Mouse (Mus musculus) CH12.LX (cell line): ENCODE results near the gene Ces2h. TPM values are rescaled to one million over a fixed set of nuclear protein-coding genes. Genes with fewer than 3 reads are reported as not detected.

Experiments used
- DNase-seq: peaks from one replicate; pipeline ENCODE4 v3.0.0-alpha.2; 2013; ENCODE audit errors: extremely low read depth
- H3K27ac ChIP-seq: 2 replicates; pipeline ENCODE4 v1.5.1; 2012; ENCODE audit warnings: low read depth, mild to moderate bottlenecking, control low read depth, moderate library complexity; ENCODE audit not compliant: insufficient read depth
- H3K27me3 ChIP-seq: replicated peaks from 2 replicates; pipeline ENCODE3; 2012; ENCODE audit warnings: inconsistent platforms
- H3K36me3 ChIP-seq, 2 experiments: replicated peaks in 1 of 2; 2 replicates each; pipeline versions ENCODE3 to v1.6.1; 2012; ENCODE audit warnings: inconsistent platforms in 1 of 2, low read length in 1 of 2, mild to moderate bottlenecking in 1 of 2, mixed read lengths in 1 of 2, moderate library complexity in 1 of 2; ENCODE audit not compliant: control insufficient read depth in 1 of 2, insufficient read depth in 1 of 2
- H3K4me1 ChIP-seq, 2 experiments: 2 replicates each; pipeline ENCODE4 v1.6.1; 2012; ENCODE audit warnings: inconsistent platforms in 1 of 2, moderate library complexity in 1 of 2; ENCODE audit not compliant: insufficient read depth in 2 of 2, control insufficient read depth in 1 of 2
- H3K4me2 ChIP-seq: 2 replicates; pipeline ENCODE4 v1.6.1; 2012; ENCODE audit warnings: low read depth, mild to moderate bottlenecking, control low read depth; ENCODE audit not compliant: poor library complexity, insufficient read depth, severe bottlenecking
- H3K4me3 ChIP-seq, 3 experiments: fragments of 150-350 bp in 1 of 3; sonication (generic) in 1 of 3; replicated peaks in 1 of 3; 2 replicates each; pipeline versions ENCODE3 to v1.5.1; 2011 to 2012; ENCODE audit warnings: low read depth in 2 of 3, low read length in 2 of 3, mild to moderate bottlenecking in 2 of 3, moderate library complexity in 2 of 3, control low read depth in 1 of 3, improper control_type of control experiment in 1 of 3, inconsistent platforms in 1 of 3, mixed read lengths in 1 of 3; ENCODE audit not compliant: poor library complexity in 1 of 3
- H3K79me2 ChIP-seq: replicated peaks from 2 replicates; pipeline ENCODE4 v1.6.1; 2012; ENCODE audit warnings: mild to moderate bottlenecking, moderate library complexity; ENCODE audit not compliant: control insufficient read depth, poor library complexity, insufficient read depth, severe bottlenecking; ENCODE audit errors: extremely low read depth
- H3K9ac ChIP-seq: 2 replicates; pipeline ENCODE4 v1.6.1; 2012; ENCODE audit warnings: low read depth, mild to moderate bottlenecking, control low read depth, moderate library complexity; ENCODE audit not compliant: insufficient read depth
- H3K9me3 ChIP-seq: replicated peaks from 2 replicates; pipeline ENCODE3; 2012; ENCODE audit warnings: low read length, inconsistent platforms, mixed read lengths
- CTCF ChIP-seq, 2 experiments: IDR thresholded peaks in 1 of 2; conservative IDR thresholded peaks in 1 of 2; 2 replicates each; pipeline ENCODE4 v1.5.1; 2011 to 2012; ENCODE audit warnings: low read depth in 2 of 2, low read length in 2 of 2, improper control_type of control experiment in 1 of 2, inconsistent platforms in 1 of 2, mild to moderate bottlenecking in 1 of 2, moderate library complexity in 1 of 2
- ELF1 ChIP-seq: IDR thresholded peaks from 2 replicates; pipeline ENCODE4 v1.6.1; 2014; ENCODE audit warnings: low read depth, mild to moderate bottlenecking, inconsistent platforms, low read length, improper control_type of control experiment
- EP300 ChIP-seq: IDR thresholded peaks from 2 replicates; pipeline ENCODE4 v1.6.1; 2011; ENCODE audit warnings: low read length, improper control_type of control experiment
- ETS1 ChIP-seq: conservative IDR thresholded peaks from 2 replicates; pipeline ENCODE4 v1.6.1; 2012; ENCODE audit warnings: low read depth, mild to moderate bottlenecking, inconsistent platforms, low read length, improper control_type of control experiment, moderate library complexity
- KAT2A ChIP-seq: IDR thresholded peaks from 2 replicates; pipeline ENCODE4 v1.6.1; 2012; ENCODE audit warnings: low read length, improper control_type of control experiment, inconsistent platforms; ENCODE audit not compliant: insufficient replicate concordance
- MAFK ChIP-seq: IDR thresholded peaks from 2 replicates; pipeline ENCODE4 v1.6.1; 2011; ENCODE audit warnings: low read length, improper control_type of control experiment; ENCODE audit not compliant: insufficient replicate concordance
- MAZ ChIP-seq: IDR thresholded peaks from 2 replicates; pipeline ENCODE4 v1.6.1; 2012; ENCODE audit warnings: low read depth, mild to moderate bottlenecking, inconsistent platforms, low read length, improper control_type of control experiment, moderate library complexity
- MYC ChIP-seq: IDR thresholded peaks from 2 replicates; pipeline ENCODE4 v1.6.1; 2011; ENCODE audit warnings: low read depth, mild to moderate bottlenecking, improper control_type of control experiment, low read length
- NELFE ChIP-seq: IDR thresholded peaks from 2 replicates; pipeline ENCODE4 v1.6.1; 2011; ENCODE audit warnings: low read depth, low read length, improper control_type of control experiment
- NRF1 ChIP-seq: IDR thresholded peaks from 2 replicates; pipeline ENCODE4 v1.6.1; 2014; ENCODE audit warnings: low read depth, mild to moderate bottlenecking, inconsistent platforms, low read length, improper control_type of control experiment, moderate library complexity
- PAX5 ChIP-seq: IDR thresholded peaks from 2 replicates; pipeline ENCODE4 v1.6.1; 2012; ENCODE audit warnings: low read length, inconsistent platforms, mixed read lengths
- POLR2A ChIP-seq: IDR thresholded peaks from 2 replicates; pipeline ENCODE4 v1.6.1; 2011; ENCODE audit warnings: low read depth, mild to moderate bottlenecking, improper control_type of control experiment, low read length
- POLR2AphosphoS2 ChIP-seq: IDR thresholded peaks from 2 replicates; pipeline ENCODE4 v1.6.1; 2011; ENCODE audit warnings: low read depth, low read length, improper control_type of control experiment
- RAD21 ChIP-seq: IDR thresholded peaks from 2 replicates; pipeline ENCODE4 v1.6.1; 2011; ENCODE audit warnings: low read depth, mild to moderate bottlenecking, low read length, improper control_type of control experiment, moderate library complexity
- SMC3 ChIP-seq: IDR thresholded peaks from 2 replicates; pipeline ENCODE4 v1.6.1; 2011; ENCODE audit warnings: low read depth, low read length, improper control_type of control experiment
- UBTF ChIP-seq: IDR thresholded peaks from 2 replicates; pipeline ENCODE4 v1.6.1; 2012; ENCODE audit warnings: low read depth, mild to moderate bottlenecking, inconsistent platforms, low read length, improper control_type of control experiment, moderate library complexity
- ZNF384 ChIP-seq: IDR thresholded peaks from 2 replicates; pipeline ENCODE4 v1.6.1; 2012; ENCODE audit warnings: low read depth, low read length, improper control_type of control experiment, inconsistent platforms
- dilution Hi-C: fragments of 300-500 bp; cut with MboI; formaldehyde crosslinking; loops from 2 replicates; pipeline ENCODE4 v1.14.3; 2020; ENCODE audit warnings: low sequenced_read_pairs; ENCODE audit not compliant: extremely low pct_unique_long_range_greater_than_20kb, extremely low pct_ligation_motif_present
- in situ Hi-C: fragments of 300-500 bp; cut with MboI; formaldehyde crosslinking; loops from 3 replicates; pipeline ENCODE4 v1.14.3; 2019; ENCODE audit warnings: low sequenced_read_pairs, low pct_ligation_motif_present, low pct_unique_long_range_greater_than_20kb, mixed read lengths
- polyA plus RNA-seq: library from polyadenylated mRNA; unstranded; fragments of >175 nt; gene quantifications from 2 replicates; pipeline ENCODE4 v1.2.1, GENCODE M21; 2012; ENCODE audit warnings: low read depth; ENCODE audit not compliant: insufficient read length
- total RNA-seq, 2 experiments: library from RNA; depleted of rRNA; stranded (reverse); fragments of 300-350 nt in 1 of 2; fragments of >200 nt in 1 of 2; gene quantifications; 2 replicates each; pipeline ENCODE4 v1.2.3; 2012 to 2014

Gene Ces2h
- total and polyA plus RNA-seq, 3 experiments: not detected

DNA sequence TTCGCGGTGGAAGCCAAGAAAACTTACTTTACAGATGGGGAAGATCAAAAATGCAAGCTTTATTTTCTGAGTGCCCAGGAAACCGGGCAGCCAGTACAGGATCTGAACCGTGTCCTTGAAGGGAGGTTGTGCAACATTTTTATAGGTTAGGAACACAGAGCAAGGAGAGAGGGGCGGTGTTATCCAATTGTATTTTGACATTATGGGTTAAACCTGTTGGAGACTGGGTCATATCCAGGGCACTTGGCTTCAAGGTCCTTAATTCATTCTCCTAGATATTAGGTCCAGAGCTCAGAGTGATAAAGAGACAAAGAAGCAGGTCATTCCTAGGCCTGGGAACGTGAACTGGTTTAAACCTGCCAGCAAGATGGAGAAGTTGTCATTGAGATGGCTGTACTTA is 1.5 kb upstream of the Ces2h start:
- H3K4me2 ChIP-seq: no peak overlapping the region
- no peaks in the 10 kb centered on the region for H3K4me1 ChIP-seq
- no peaks in the 10 kb centered on the region for H3K27me3 ChIP-seq
- H3K9ac ChIP-seq: no peak overlapping the region
- dilution Hi-C loops: no loop called here
- no peaks in the 10 kb centered on the region for H3K9me3 ChIP-seq
- no peak overlapping the region for H3K4me3 ChIP-seq
- no peak for DNase-seq
- in situ Hi-C loops: no loop called here
- TF ChIP-seq ZNF384 (no peak), NELFE (no peak), SMC3 (no peak), POLR2A (no peak), RAD21 (no peak), ELF1 (no peak)
- H3K79me2 ChIP-seq: no peaks in the 10 kb centered on the region
- no peaks in the 10 kb centered on the region for H3K36me3 ChIP-seq
- no peak overlapping the region for H3K27ac ChIP-seq

DNA sequence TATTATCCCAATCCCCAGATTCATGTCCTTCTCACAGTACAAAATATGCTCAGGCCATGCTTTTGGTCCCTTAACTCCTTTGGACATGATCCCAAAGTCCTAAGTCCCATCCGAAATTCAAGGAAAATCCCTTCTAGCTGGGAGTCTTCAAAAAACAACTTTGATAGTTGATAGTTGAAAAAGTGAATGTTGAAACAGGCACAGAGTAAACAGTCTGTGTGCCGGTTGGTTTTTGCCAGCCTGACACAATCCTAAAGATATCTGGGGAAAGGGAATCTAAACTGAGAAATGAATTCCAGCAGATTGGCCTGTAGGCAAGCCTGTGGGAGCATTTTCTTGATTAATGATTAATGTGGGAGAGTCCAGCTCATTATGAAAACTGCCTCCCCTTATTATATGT is 9.3 kb downstream of the Ces2h start:
- no peaks in the 10 kb centered on the region for H3K79me2 ChIP-seq
- no peak overlapping the region for H3K9ac ChIP-seq
- in situ Hi-C loops (no loop called here), dilution Hi-C loops (no loop called here)
- no peaks in the 10 kb centered on the region for H3K4me1 ChIP-seq
- H3K27ac ChIP-seq: no peak overlapping the region
- H3K27me3 ChIP-seq: no peaks in the 10 kb centered on the region
- no peak overlapping the region for H3K4me2 ChIP-seq
- DNase-seq: no peak
- no peak overlapping the region for H3K4me3 ChIP-seq
- H3K9me3 ChIP-seq: no peaks in the 10 kb centered on the region
- H3K36me3 ChIP-seq: no peaks in the 10 kb centered on the region
- no peak for TF ChIP-seq POLR2AphosphoS2
- no peak for TF ChIP-seq MAFK
- no peak for TF ChIP-seq UBTF
- TF ChIP-seq EP300: no peak
- no peak for TF ChIP-seq ETS1
- TF ChIP-seq KAT2A: no peak
- TF ChIP-seq PAX5: no peak
- TF ChIP-seq MAZ: no peak
- no peak for TF ChIP-seq NRF1
- TF ChIP-seq MYC: no peak

DNA sequence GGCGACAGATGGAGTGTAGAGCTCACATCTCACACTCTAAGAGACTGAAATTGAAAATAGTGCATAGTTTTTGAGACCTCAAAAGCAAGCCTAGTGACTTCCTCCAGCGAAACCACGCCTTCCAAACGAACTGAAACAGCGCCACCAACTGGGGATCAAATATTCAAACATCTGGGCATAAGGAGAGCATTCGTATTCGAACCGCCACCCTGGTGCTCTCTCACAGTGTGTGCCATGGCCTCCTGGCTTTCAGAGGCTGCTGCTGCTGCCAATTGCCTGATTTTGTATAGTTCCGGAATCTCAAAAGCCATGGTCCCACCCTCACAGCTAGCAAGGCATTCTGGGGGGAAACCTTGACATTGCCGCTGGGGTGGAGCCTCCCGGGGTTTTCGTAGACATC is 10.5 kb downstream of the Ces2h start:
- Histone ChIP-seq H3K27me3 (no peaks in the 10 kb centered on the region), H3K4me2 (no peak overlapping the region), H3K27ac (no peak overlapping the region), H3K4me3 (no peak overlapping the region), H3K9ac (no peak overlapping the region), H3K9me3 (no peaks in the 10 kb centered on the region), H3K79me2 (no peaks in the 10 kb centered on the region), H3K36me3 (no peaks in the 10 kb centered on the region), H3K4me1 (no peaks in the 10 kb centered on the region)
- TF ChIP-seq SMC3 (peak; percentile 56), CTCF (conservative IDR thresholded peaks at IDR 0.05 in 1 of 2, IDR thresholded peaks at IDR 0.05 in 1 of 2; ENCODE audit: low read depth in 2 of 2, low read length in 2 of 2) (peak in 1 of 2 experiments; percentile 67; a peak in 2 of 4 replicates), RAD21 (peak; percentile 49), MYC (no peak)
- dilution Hi-C loops: no loop called here
- in situ Hi-C loops: no loop called here
- DNase-seq: peak; percentile 48
